10 mouse cellular contexts compared by ENCODE assay signal in genomic region chr2:24678538-24678937, GRCm38 (mm10).
A peak's percentile ranks its signal among the peaks of the same experiment; 100 is the strongest.
DNase-seq lines count a peak whose midpoint lies in the region; ATAC-seq and TF ChIP-seq lines count a peak whose summit lies in the region.
"Had no signal": no experiment of that assay in that cellular context is flagged by ENCODE, and none has a peak within 500 bp of the region (broad histone marks: within the 10 kb centered on the region; RNA-seq: fewer than 3 reads in every experiment).

No protein-coding gene starts in this region.

- H3K27me3 ChIP-seq in heart, embryonic 11.5 days (ENCODE audit: control insufficient read depth, insufficient read depth, low read length), result peaks cover 14% of the 10 kb centered on the region
- peaks cover 6% of the 10 kb centered on the region; the same call in 1 of the 2 replicates for H3K27me3 ChIP-seq in lung, embryonic 14.5 days (ENCODE audit: insufficient read depth, low read length)
- peaks cover 11% of the 10 kb centered on the region for H3K27me3 ChIP-seq in embryonic facial prominence, embryonic 12.5 days
- peaks cover 31% of the 10 kb centered on the region for H3K27me3 ChIP-seq in limb, embryonic 12.5 days

- WGBS in heart, embryonic 11.5 days (ENCODE audit: insufficient replicate concordance), result 65% methylated on average over 5 of the region's 5 CpGs
- 65% methylated on average over 5 of the region's 5 CpGs for WGBS in lung, embryonic 14.5 days
- WGBS in embryonic facial prominence, embryonic 12.5 days, result 80% methylated on average over 5 of the region's 5 CpGs
- WGBS in limb, embryonic 12.5 days, result 66% methylated on average over 5 of the region's 5 CpGs

- intact Hi-C loops in heart, postnatal 25 days (cut with DNase I), result no loop called here

- ATAC-seq in heart, embryonic 11.5 days (replicated peaks; ENCODE audit: insufficient number of reproducible peaks, low FRiP score, low TSS enrichment), result no peak
- ATAC-seq in lung, embryonic 14.5 days (ENCODE audit: insufficient read depth), result 0 out of 2 replicates have a peak, but pooled peaks have one; percentile 15
- ATAC-seq in embryonic facial prominence, embryonic 12.5 days (ENCODE audit: insufficient number of reproducible peaks, insufficient read depth, low FRiP score, low TSS enrichment), result no peak
- no peak; the same call in 1 of the 2 replicates for ATAC-seq in limb, embryonic 12.5 days (ENCODE audit: insufficient number of reproducible peaks, insufficient read depth, low FRiP score, low TSS enrichment, low read depth)

- no peak for TF ChIP-seq CTCF in lung, embryonic 14.5 days (IDR thresholded peaks at IDR 0.05; ENCODE audit: low read depth)

- no peak for DNase-seq in heart, postnatal 25 days (ENCODE audit: low spot score)
- no peak for DNase-seq in lung, embryonic 14.5 days
- no peak for DNase-seq in lung, postnatal 10 days
- no peak for DNase-seq in urinary bladder, adult 2 months (ENCODE audit: low spot score)
- no peak for DNase-seq in thymus, postnatal 25 days
- DNase-seq: liver, embryonic 13.5 days had no signal

- 0 out of 2 replicates have a peak, but pooled peaks cover 3% of the 10 kb centered on the region for H3K4me1 ChIP-seq in heart, embryonic 11.5 days (ENCODE audit: control insufficient read depth, insufficient read depth, low read length)
- no peaks in the 10 kb centered on the region for H3K4me1 ChIP-seq in lung, embryonic 14.5 days (ENCODE audit: insufficient read depth)
- H3K4me1 ChIP-seq in embryonic facial prominence, embryonic 12.5 days, result peaks cover 8% of the 10 kb centered on the region
- peaks cover 7% of the 10 kb centered on the region; the same call in 1 of the 2 replicates for H3K4me1 ChIP-seq in limb, embryonic 12.5 days (replicated peaks)
- H3K4me1 ChIP-seq: liver, embryonic 13.5 days had no signal

- no peak overlapping the region for H3K9ac ChIP-seq in heart, embryonic 11.5 days (ENCODE audit: low read depth, low read length)
- no peak overlapping the region for H3K9ac ChIP-seq in lung, embryonic 14.5 days
- H3K9ac ChIP-seq in embryonic facial prominence, embryonic 12.5 days, result peak overlapping the region; percentile 30; the same call in 1 of the 2 replicates
- no peak overlapping the region for H3K9ac ChIP-seq in limb, embryonic 12.5 days (replicated peaks)
- H3K9ac ChIP-seq: liver, embryonic 13.5 days had no signal

- H3K27ac ChIP-seq in heart, embryonic 11.5 days (ENCODE audit: low read depth, low read length), result no peak overlapping the region
- no peak overlapping the region for H3K27ac ChIP-seq in lung, embryonic 14.5 days (ENCODE audit: low read depth)
- H3K27ac ChIP-seq in embryonic facial prominence, embryonic 12.5 days, result no peak overlapping the region
- H3K27ac ChIP-seq in limb, embryonic 12.5 days, result no peak overlapping the region
- H3K27ac ChIP-seq: hindbrain, postnatal 0 days; liver, embryonic 13.5 days had no signal

- H3K9me3 ChIP-seq in heart, embryonic 11.5 days (replicated peaks; ENCODE audit: control insufficient read depth, low read length), result no peaks in the 10 kb centered on the region
- no peaks in the 10 kb centered on the region for H3K9me3 ChIP-seq in lung, embryonic 14.5 days (ENCODE audit: low read depth, low read length)
- no peaks in the 10 kb centered on the region for H3K9me3 ChIP-seq in embryonic facial prominence, embryonic 12.5 days
- no peaks in the 10 kb centered on the region for H3K9me3 ChIP-seq in limb, embryonic 12.5 days
- H3K9me3 ChIP-seq: liver, embryonic 13.5 days had no signal

- H3K36me3 ChIP-seq in heart, embryonic 11.5 days (ENCODE audit: control insufficient read depth, insufficient read depth, low read length), result no peaks in the 10 kb centered on the region
- H3K36me3 ChIP-seq in lung, embryonic 14.5 days (ENCODE audit: insufficient read depth), result no peaks in the 10 kb centered on the region
- H3K36me3 ChIP-seq in embryonic facial prominence, embryonic 12.5 days, result no peaks in the 10 kb centered on the region
- H3K36me3 ChIP-seq in limb, embryonic 12.5 days, result no peaks in the 10 kb centered on the region
- H3K36me3 ChIP-seq: liver, embryonic 13.5 days had no signal

- H3K4me3 ChIP-seq in heart, embryonic 11.5 days (ENCODE audit: low read depth, low read length), result peak overlapping the region; percentile 34; the same call in 1 of the 2 replicates
- no peak overlapping the region; the same call in 1 of the 2 replicates for H3K4me3 ChIP-seq in lung, embryonic 14.5 days (ENCODE audit: low read depth, low read length)
- H3K4me3 ChIP-seq in embryonic facial prominence, embryonic 12.5 days, result peak overlapping the region; percentile 23
- H3K4me3 ChIP-seq in limb, embryonic 12.5 days (replicated peaks), result no peak overlapping the region
- H3K4me3 ChIP-seq: liver, embryonic 13.5 days had no signal

- H3K4me2 ChIP-seq in heart, embryonic 11.5 days, result peak overlapping the region; percentile 68
- H3K4me2 ChIP-seq in lung, embryonic 14.5 days, result peak overlapping the region; percentile 59
- H3K4me2 ChIP-seq in embryonic facial prominence, embryonic 12.5 days (replicated peaks), result peak overlapping the region; percentile 54
- H3K4me2 ChIP-seq in limb, embryonic 12.5 days, result peak overlapping the region; percentile 62

Comparison
In these comparisons a context has a peak if more than half of its experiments do, and no peak if none do; other contexts are left out.
1. H3K4me3 ChIP-seq: peak in heart, embryonic 11.5 days (single experiment) and embryonic facial prominence, embryonic 12.5 days (single experiment); none in lung, embryonic 14.5 days (single experiment) and limb, embryonic 12.5 days (single experiment).
2. Peak in every context shown above with its lines, with median percentiles within 50 percentile points of each other: H3K4me2 ChIP-seq.